Mouse (Mus musculus) C2C12 (cell line): ENCODE measurements around the gene Micu2.

ENCODE experiments used
- CEBPB ChIP-seq: IDR thresholded peaks from one replicate; pipeline ENCODE4 v1.6.1; 2011; ENCODE audit warnings: low read depth, mild to moderate bottlenecking, control low read depth, moderate library complexity
- CTCF ChIP-seq: IDR thresholded peaks from one replicate; pipeline ENCODE4 v1.5.1; 2011; ENCODE audit not compliant: control insufficient read depth, insufficient read depth, insufficient read length
- FOSL1 ChIP-seq: IDR thresholded peaks from one replicate; pipeline ENCODE4 v1.8.0; 2011; ENCODE audit warnings: mild to moderate bottlenecking, low read length; ENCODE audit not compliant: poor library complexity, insufficient read depth, severe bottlenecking
- MAX ChIP-seq: IDR thresholded peaks from one replicate; pipeline ENCODE4 v1.6.1; 2011; ENCODE audit warnings: mild to moderate bottlenecking, control low read depth
- MYOD1 ChIP-seq: IDR thresholded peaks from one replicate; pipeline ENCODE4 v1.6.1; 2011; ENCODE audit warnings: low read depth; ENCODE audit not compliant: control insufficient read depth, insufficient read length
- MYOG ChIP-seq: IDR thresholded peaks from one replicate; pipeline ENCODE4 v1.6.1; 2011; ENCODE audit not compliant: control insufficient read depth, insufficient read length; ENCODE audit errors: extremely low read depth
- USF1 ChIP-seq: IDR thresholded peaks from one replicate; pipeline ENCODE4 v1.6.1; 2011; ENCODE audit warnings: low read depth, mild to moderate bottlenecking, control low read depth, moderate library complexity

- no peak for TF ChIP-seq MAX
- TF ChIP-seq CTCF, result no peak
- TF ChIP-seq USF1, result no peak
- no peak for TF ChIP-seq FOSL1
- TF ChIP-seq MYOG, result no peak
- TF ChIP-seq MYOD1, result no peak
- no peak for TF ChIP-seq CEBPB
Measured at GRCm38 (mm10) chr14:57896882-57897281, 102.2 kb downstream of the Micu2 start.
